In the genomic region with DNA sequence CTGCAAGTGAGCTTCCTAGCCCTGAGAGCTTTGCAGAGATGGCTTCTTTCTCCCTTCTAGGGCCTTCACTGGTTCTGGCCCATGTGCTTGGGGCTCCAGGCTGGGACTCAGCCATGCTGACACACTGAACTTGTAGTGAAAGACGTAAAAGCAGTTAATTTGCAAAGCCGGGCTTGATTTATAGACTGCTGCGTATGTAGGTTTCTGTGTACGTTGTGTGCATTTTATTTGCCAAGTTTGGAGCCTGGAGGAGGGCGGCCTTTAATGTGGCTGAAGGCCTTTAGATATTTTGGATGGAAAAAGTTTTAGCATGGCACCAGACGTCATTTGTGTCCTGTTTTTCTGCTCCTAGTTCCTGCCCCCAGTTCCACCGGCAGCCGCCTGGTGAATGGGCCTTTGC, we compare ENCODE assay signal across 16 mouse cellular contexts. TPM values are rescaled to one million over a fixed set of nuclear protein-coding genes. Genes with fewer than 3 reads are reported as not detected.
DNase-seq lines count a peak whose midpoint lies in the region; ATAC-seq and TF ChIP-seq lines count a peak whose summit lies in the region.
"Had no signal": no experiment of that assay in that cellular context is flagged by ENCODE, and none has a peak within 500 bp of the region (broad histone marks: within the 10 kb centered on the region; RNA-seq: fewer than 3 reads in every experiment).

No protein-coding gene starts in this region.

- 60% methylated on average over 8 of the region's 8 CpGs for WGBS in heart, embryonic 13.5 days
- 67% methylated on average over 8 of the region's 8 CpGs for WGBS in liver, embryonic 11.5 days
- WGBS in liver, postnatal 0 days (ENCODE audit: insufficient replicate concordance): 80% methylated on average over 8 of the region's 8 CpGs

- H3K9ac ChIP-seq in heart, embryonic 13.5 days: peak overlapping the region; percentile 73
- no peak overlapping the region for H3K9ac ChIP-seq in liver, embryonic 11.5 days (ENCODE audit: low read depth, low read length)
- no peak overlapping the region for H3K9ac ChIP-seq in liver, postnatal 0 days (replicated peaks)
- H3K9ac ChIP-seq: liver, embryonic 14.5 days had no signal

- no peaks in the 10 kb centered on the region for H3K27me3 ChIP-seq in heart, embryonic 13.5 days (replicated peaks)
- H3K27me3 ChIP-seq in liver, embryonic 11.5 days (replicated peaks; ENCODE audit: control insufficient read depth, insufficient read depth, low read length): no peaks in the 10 kb centered on the region
- no peaks in the 10 kb centered on the region for H3K27me3 ChIP-seq in liver, postnatal 0 days (ENCODE audit: insufficient read depth, low read length)
- H3K27me3 ChIP-seq: megakaryocyte, embryonic 14.5 days had no signal

- no peak for TF ChIP-seq EP300 in liver, postnatal 0 days (IDR thresholded peaks at IDR 0.05; ENCODE audit: low read depth)

- no peak for DNase-seq in heart, adult 8-10 months (ENCODE audit: low spot score)
- DNase-seq in liver, embryonic 11.5 days (ENCODE audit: low spot score): no peak
- DNase-seq in liver: no peak
- DNase-seq in forelimb bud, embryonic 11.5 days (ENCODE audit: low read depth, low spot score): peak; percentile 73
- DNase-seq in liver, postnatal 0 days: no peak
- DNase-seq in urinary bladder, adult 18-20 months (ENCODE audit: low spot score in 2 of 2): no peak
- no peak for DNase-seq in B cell, adult 2 months
- DNase-seq: cerebellum, adult 11-12 months; heart, postnatal 10 days; kidney, adult 2 months; thymus, postnatal 36 days had no signal

- H3K36me3 ChIP-seq in heart, embryonic 13.5 days: peaks cover 27% of the 10 kb centered on the region
- peaks cover 2% of the 10 kb centered on the region for H3K36me3 ChIP-seq in liver, embryonic 11.5 days (ENCODE audit: control insufficient read depth, insufficient read depth, low read length)
- H3K36me3 ChIP-seq in liver, postnatal 0 days (replicated peaks; ENCODE audit: insufficient read depth, low read length): peaks cover 8% of the 10 kb centered on the region

- no peak overlapping the region for H3K4me3 ChIP-seq in heart, embryonic 13.5 days
- no peak overlapping the region for H3K4me3 ChIP-seq in liver, embryonic 11.5 days (ENCODE audit: low read depth, low read length)
- H3K4me3 ChIP-seq in liver, postnatal 0 days (ENCODE audit: low read depth, low read length): no peak overlapping the region
- H3K4me3 ChIP-seq: megakaryocyte, embryonic 14.5 days had no signal

- ATAC-seq in heart, embryonic 13.5 days (ENCODE audit: extremely low read depth, insufficient number of reproducible peaks, low FRiP score, low TSS enrichment): no peak
- no peak for ATAC-seq in liver, embryonic 11.5 days (replicated peaks; ENCODE audit: low FRiP score)
- no peak for ATAC-seq in liver, postnatal 0 days

- H3K4me1 ChIP-seq in heart, embryonic 13.5 days: peaks cover 75% of the 10 kb centered on the region
- H3K4me1 ChIP-seq in liver, embryonic 11.5 days (replicated peaks; ENCODE audit: control insufficient read depth, insufficient read depth, low read length): peaks cover 70% of the 10 kb centered on the region
- peaks cover 13% of the 10 kb centered on the region for H3K4me1 ChIP-seq in liver, postnatal 0 days (ENCODE audit: insufficient read depth)

- peak overlapping the region; percentile 90 for H3K27ac ChIP-seq in heart, embryonic 13.5 days (replicated peaks)
- peak overlapping the region; percentile 56 for H3K27ac ChIP-seq in liver, embryonic 11.5 days (ENCODE audit: low read depth, low read length)
- peak overlapping the region; percentile 22; the same call in 1 of the 2 replicates for H3K27ac ChIP-seq in liver, postnatal 0 days (ENCODE audit: low read depth)
- H3K27ac ChIP-seq: liver, embryonic 14.5 days had no signal

- no peak for TF ChIP-seq CTCF in liver, postnatal 0 days (IDR thresholded peaks at IDR 0.05; ENCODE audit: low read depth)

- no peak overlapping the region for H3K4me2 ChIP-seq in heart, embryonic 13.5 days
- no peak overlapping the region for H3K4me2 ChIP-seq in liver, embryonic 11.5 days
- H3K4me2 ChIP-seq in liver, postnatal 0 days (ENCODE audit: low read depth, low read length): no peak overlapping the region

- no peaks in the 10 kb centered on the region for H3K9me3 ChIP-seq in heart, embryonic 13.5 days
- no peaks in the 10 kb centered on the region for H3K9me3 ChIP-seq in liver, embryonic 11.5 days (ENCODE audit: control insufficient read depth, low read length)
- no peaks in the 10 kb centered on the region for H3K9me3 ChIP-seq in liver, postnatal 0 days (ENCODE audit: low read length)
- H3K9me3 ChIP-seq: G1E; megakaryocyte, embryonic 14.5 days had no signal

RNA-seq across cellular contexts. Expression of gene Mrpl23, which starts 7.3 kb away (rescaled TPM):
- 15.6 and 17.7 TPM in 2 replicates for polyA plus RNA-seq in heart, embryonic 13.5 days (2015; fragmentation: Nextera tagmentation; extraction: Ambion mirVana)
- 10 to 100 TPM in 2 of 4 experiments, 1 to 10 TPM in 1, under 1 TPM in 1; 0.90 to 35.4 (median 16.1) TPM for total RNA-seq in heart, adult 8-10 months (2022)
- 20.8 and 22.2 TPM in 2 replicates for polyA plus RNA-seq in liver, embryonic 11.5 days (2014; fragmentation: Nextera tagmentation; extraction: Ambion mirVana)
- polyA plus RNA-seq in liver, postnatal 0 days (2015; fragmentation: Nextera tagmentation; extraction: Ambion mirVana): 18.7 and 19.3 TPM in 2 replicates

RNA-seq across cellular contexts. Expression of gene Tnnt3, which starts 41.2 kb away (rescaled TPM):
- polyA plus RNA-seq in heart, embryonic 13.5 days (2015; fragmentation: Nextera tagmentation; extraction: Ambion mirVana): 4.0 and 5.4 TPM in 2 replicates
- 10 to 100 TPM in 1 of 4 experiments, 1 to 10 TPM in 3; 7.6 to 13.6 (median 9.6) TPM for total RNA-seq in heart, adult 8-10 months (2022)
- 1.5 and 2.4 TPM in 2 replicates for polyA plus RNA-seq in liver, embryonic 11.5 days (2014; fragmentation: Nextera tagmentation; extraction: Ambion mirVana)
- polyA plus RNA-seq in liver, postnatal 0 days (2015; fragmentation: Nextera tagmentation; extraction: Ambion mirVana): 3.6 and 72.5 TPM in 2 replicates
- total RNA-seq: common myeloid progenitor, adult 5-6 weeks; G1E had no signal
- polyA plus RNA-seq: G1E had no signal

Comparison
In these comparisons a context has a peak if more than half of its experiments do, and no peak if none do; other contexts are left out.
1. H3K27ac ChIP-seq: peak in every context shown above with its lines; median percentile 90 in heart, embryonic 13.5 days; 56 in liver, embryonic 11.5 days; 22 in liver, postnatal 0 days.